Mouse (Mus musculus): Measurements from ENCODE around the gene Grhl3. TPM values are rescaled to one million over a fixed set of nuclear protein-coding genes. Genes with fewer than 3 reads are reported as not detected.

Gene Grhl3
- polyA plus RNA-seq, 1 experiment, result not detected

DNA sequence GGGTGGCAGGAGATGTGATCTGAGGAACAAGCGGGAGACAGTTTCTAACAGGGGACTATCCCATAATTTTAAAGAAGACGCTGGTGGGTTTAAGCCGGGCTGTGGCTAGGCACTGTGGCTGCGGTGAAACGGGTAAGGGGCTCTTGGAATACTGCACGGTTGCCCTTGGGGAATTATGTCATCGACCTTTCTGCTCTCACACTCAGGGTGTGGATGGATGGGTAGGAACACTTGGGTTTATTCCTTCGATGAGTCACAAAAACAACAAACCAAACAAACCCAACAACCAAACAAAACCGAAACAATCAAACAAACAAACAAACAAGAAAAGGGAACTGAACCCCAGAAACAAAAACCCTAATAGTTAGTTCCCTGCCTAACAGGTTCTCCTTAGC lies 78.0 kb downstream of the Grhl3 start:
- Histone ChIP-seq H3K27ac (replicated peaks; ENCODE audit: low read depth, low read length) (no peak overlapping the region), H3K4me3 (ENCODE audit: insufficient read depth, low read depth, low read length) (peak overlapping the region; percentile 84)

GRCm38 (mm10) chr4:135494521-135495396 lies 78.7 kb downstream of the Grhl3 start, which contains the start of the genes Stpg1 and Nipal3:
Stpg1 (plus strand) TSS chr4:135494790.
Nipal3 (minus strand) TSS chr4:135495038.
- H3K4me1 ChIP-seq (ENCODE audit: control insufficient read depth, insufficient read depth, insufficient read length, low read length), result peaks cover 6% of the 10 kb centered on the region; the same call in 1 of the 2 replicates
- peak within 1 kb of the TSS; percentile 84 for H3K4me3 ChIP-seq (ENCODE audit: insufficient read depth, low read depth, low read length)
- no peak within 1 kb of the TSS for H3K27ac ChIP-seq (replicated peaks; ENCODE audit: low read depth, low read length)

More for the DNA sequence above, 78.0 kb downstream of the Grhl3 start:
- peaks cover 6% of the 10 kb centered on the region; the same call in 1 of the 2 replicates for H3K4me1 ChIP-seq (ENCODE audit: control insufficient read depth, insufficient read depth, insufficient read length, low read length)

GRCm38 (mm10) chr4:135493691-135494520 lies 79.5 kb downstream of the Grhl3 start:
- Histone ChIP-seq H3K27ac (replicated peaks; ENCODE audit: low read depth, low read length) (no peak overlapping the region), H3K4me1 (ENCODE audit: control insufficient read depth, insufficient read depth, insufficient read length, low read length) (peaks cover 6% of the 10 kb centered on the region; the same call in 1 of the 2 replicates), H3K4me3 (ENCODE audit: insufficient read depth, low read depth, low read length) (peak overlapping the region; percentile 84)

- Histone ChIP-seq H3K27ac (replicated peaks; ENCODE audit: low read depth, low read length) (no peak overlapping the region), H3K4me1 (ENCODE audit: control insufficient read depth, insufficient read depth, insufficient read length, low read length) (peaks cover 6% of the 10 kb centered on the region; the same call in 1 of the 2 replicates), H3K4me3 (ENCODE audit: insufficient read depth, low read depth, low read length) (peak overlapping the region; percentile 84)
Observed at GRCm38 (mm10) chr4:135493271-135493670, 80.2 kb downstream of the Grhl3 start.

Other genes starting within 250 kb of the Grhl3 start
- 32.7 and 42.7 TPM in 2 replicates for gene Srrm1, start 220.3 kb downstream of the Grhl3 start, polyA plus RNA-seq (2012; ENCODE audit: insufficient read depth, insufficient read length, missing spikeins)
- gene Ncmap, start 175.4 kb downstream of the Grhl3 start, polyA plus RNA-seq (2012; ENCODE audit: insufficient read depth, insufficient read length, missing spikeins), result 0.71 TPM in 1 of 2 replicates, not detected in the other
- 5.9 and 10.8 TPM in 2 replicates for gene Rcan3, start 139.8 kb downstream of the Grhl3 start, polyA plus RNA-seq (2012; ENCODE audit: insufficient read depth, insufficient read length, missing spikeins)
- 0.52 TPM in 1 of 2 replicates, not detected in the other for gene Stpg1, start 78.8 kb downstream of the Grhl3 start, polyA plus RNA-seq (2012; ENCODE audit: insufficient read depth, insufficient read length, missing spikeins)
- 6.5 and 8.5 TPM in 2 replicates for gene Nipal3, start 78.6 kb downstream of the Grhl3 start, polyA plus RNA-seq (2012; ENCODE audit: insufficient read depth, insufficient read length, missing spikeins)
- gene Ifnlr1, start 112.7 kb upstream of the Grhl3 start, polyA plus RNA-seq (2012; ENCODE audit: insufficient read depth, insufficient read length, missing spikeins), result not detected in 2 replicates
- not detected in 2 replicates for gene Il22ra1, start 154.5 kb upstream of the Grhl3 start, polyA plus RNA-seq (2012; ENCODE audit: insufficient read depth, insufficient read length, missing spikeins)
- 7.0 and 8.0 TPM in 2 replicates for gene Myom3, start 186.1 kb upstream of the Grhl3 start, polyA plus RNA-seq (2012; ENCODE audit: insufficient read depth, insufficient read length, missing spikeins)